Comparison of ENCODE assay signal across 8 mouse cellular contexts in genomic region chr16:78236746-78237640, GRCm38 (mm10).
A peak's percentile ranks its signal among the peaks of the same experiment; 100 is the strongest.
DNase-seq lines count a peak whose midpoint lies in the region; ATAC-seq lines count a peak whose summit lies in the region.

No protein-coding gene starts in this region.

- H3K36me3 ChIP-seq in forebrain, embryonic 16.5 days (ENCODE audit: control insufficient read depth, insufficient read depth), result no peaks in the 10 kb centered on the region
- H3K36me3 ChIP-seq in kidney, embryonic 15.5 days, result no peaks in the 10 kb centered on the region

- peaks cover 11% of the 10 kb centered on the region for H3K4me1 ChIP-seq in forebrain, embryonic 16.5 days (replicated peaks; ENCODE audit: control insufficient read depth, insufficient read depth, low read length)
- peaks cover 20% of the 10 kb centered on the region for H3K4me1 ChIP-seq in kidney, embryonic 15.5 days

- H3K9ac ChIP-seq in forebrain, embryonic 16.5 days (replicated peaks; ENCODE audit: low read depth, low read length), result peak overlapping the region; percentile 58
- peak overlapping the region; percentile 33 for H3K9ac ChIP-seq in kidney, embryonic 15.5 days

- peak overlapping the region; percentile 49 for H3K4me3 ChIP-seq in forebrain, embryonic 16.5 days (replicated peaks; ENCODE audit: low read length)
- H3K4me3 ChIP-seq in kidney, embryonic 15.5 days (replicated peaks), result peak overlapping the region; percentile 44

- peak; percentile 31 for ATAC-seq in forebrain, embryonic 16.5 days
- peak; percentile 29 for ATAC-seq in kidney, embryonic 15.5 days (replicated peaks; ENCODE audit: low FRiP score)
- ATAC-seq in megakaryocyte progenitor cell, adult 5-6 weeks (replicated peaks; ENCODE audit: poor library complexity), result peak; percentile 60

- H3K4me2 ChIP-seq in forebrain, embryonic 16.5 days (ENCODE audit: low read length), result peak overlapping the region; percentile 69
- H3K4me2 ChIP-seq in kidney, embryonic 15.5 days, result peak overlapping the region; percentile 90

- peak overlapping the region; percentile 89 for H3K27ac ChIP-seq in forebrain, embryonic 16.5 days (ENCODE audit: low read length)
- no peak overlapping the region for H3K27ac ChIP-seq in kidney, embryonic 15.5 days

- whole genome bisulfite sequencing in forebrain, embryonic 16.5 days, result 2% methylated on average over 25 of the region's 25 CpGs
- 5% methylated on average over 25 of the region's 25 CpGs for whole genome bisulfite sequencing in kidney, embryonic 15.5 days

- no peaks in the 10 kb centered on the region for H3K9me3 ChIP-seq in forebrain, embryonic 16.5 days (ENCODE audit: control insufficient read depth, low read length)
- no peaks in the 10 kb centered on the region for H3K9me3 ChIP-seq in kidney, embryonic 15.5 days (replicated peaks)

- peak; percentile 44 to 47 for DNase-seq in cerebellum, postnatal 10 days
- no peak for DNase-seq in cerebellum, adult 11 months
- peak; percentile 14 for DNase-seq in ES-CJ7 (ENCODE audit: low read depth, low spot score)
- no peak for DNase-seq in ovary, postnatal 10 days (ENCODE audit: low spot score)
- no peak for DNase-seq in urinary bladder, postnatal 4 days (ENCODE audit: low spot score in 2 of 2)

- no peaks in the 10 kb centered on the region for H3K27me3 ChIP-seq in forebrain, embryonic 16.5 days (replicated peaks; ENCODE audit: control insufficient read depth, insufficient read depth, low read length)
- peaks cover 13% of the 10 kb centered on the region for H3K27me3 ChIP-seq in kidney, embryonic 15.5 days

Comparison
In these comparisons a context has a peak if more than half of its experiments do, and no peak if none do; other contexts are left out.
1. DNase-seq: peak in cerebellum, postnatal 10 days (2 of 2) and ES-CJ7 (single experiment); none in cerebellum, adult 11 months (single experiment), ovary, postnatal 10 days (single experiment) and urinary bladder, postnatal 4 days (0 of 2).
2. Peak in every context shown above with its lines, with median percentiles within 50 percentile points of each other: ATAC-seq.